Mouse (Mus musculus) forebrain, embryonic 12.5 days (tissue): ENCODE measurements around the gene Cplx2. TPM values are rescaled to one million over a fixed set of nuclear protein-coding genes. Genes with fewer than 3 reads are reported as not detected.

Source experiments
- ATAC-seq: fragments of 200-750 bp; cut with Nextera tagmentation; 2 replicates; pipeline ENCODE4 v1.8.0; 2017; ENCODE audit warnings: moderate TSS enrichment; ENCODE audit not compliant: low FRiP score
- H3K27ac ChIP-seq: fragments of 300-500 bp; sonication (generic); 2 replicates; pipeline ENCODE4 v1.5.1; 2016; ENCODE audit warnings: mild to moderate bottlenecking
- H3K27me3 ChIP-seq: fragments of 300-500 bp; sonication (generic); 2 replicates; pipeline ENCODE4 v1.6.1; 2016; ENCODE audit warnings: mild to moderate bottlenecking
- H3K36me3 ChIP-seq: fragments of 300-500 bp; sonication (generic); replicated peaks from 2 replicates; pipeline ENCODE4 v1.6.1; 2016; ENCODE audit warnings: mild to moderate bottlenecking
- H3K4me1 ChIP-seq: fragments of 300-500 bp; sonication (generic); 2 replicates; pipeline ENCODE4 v1.6.1; 2016
- H3K4me2 ChIP-seq: fragments of 300-500 bp; sonication (generic); 2 replicates; pipeline ENCODE4 v1.6.1; 2016; ENCODE audit warnings: mild to moderate bottlenecking, moderate library complexity
- H3K4me3 ChIP-seq: fragments of 300-500 bp; sonication (generic); replicated peaks from 2 replicates; pipeline ENCODE4 v1.5.1; 2016; ENCODE audit warnings: mild to moderate bottlenecking
- H3K9ac ChIP-seq: fragments of 300-500 bp; sonication (generic); 2 replicates; pipeline ENCODE4 v1.6.1; 2016; ENCODE audit warnings: mild to moderate bottlenecking
- H3K9me3 ChIP-seq: fragments of 300-500 bp; sonication (generic); 2 replicates; pipeline ENCODE4 v1.6.1; 2016
- WGBS: fragments of 180-500 bp; shearing (Covaris S2); methylation state at CpG from one replicate; pipeline ENCODE4 v1.1.7; 2016; 5-methylcytosine and 5-hydroxymethylcytosine counted together
- polyA plus RNA-seq: library from polyadenylated mRNA; unstranded; fragments of >200 nt; fragmentation: Nextera tagmentation; extraction: Ambion mirVana; gene quantifications from 2 replicates; pipeline ENCODE4 v1.2.1, GENCODE M21; 2016

The Cplx2 gene
- 14.9 and 15.5 TPM in 2 replicates for polyA plus RNA-seq

DNA sequence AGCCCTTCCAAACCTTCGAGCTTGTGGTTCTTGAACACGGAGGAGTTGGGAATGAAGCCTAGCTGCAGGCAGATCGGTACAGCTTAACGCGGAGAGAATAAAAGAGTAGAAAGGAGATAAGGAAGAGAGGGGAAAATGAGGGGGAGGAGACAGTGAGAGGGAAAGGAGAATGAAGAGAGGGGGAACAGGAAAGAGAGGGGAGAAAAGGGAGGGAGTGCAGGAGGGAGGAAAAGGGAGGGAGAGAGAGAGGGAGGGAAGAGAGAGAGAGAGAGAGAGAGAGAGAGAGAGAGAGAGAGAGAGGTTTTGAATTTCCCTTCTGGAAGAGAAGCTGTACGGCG is at the start of gene Cplx2:
TSS of gene Cplx2 (plus strand) at position 301 of the 338 bp plus-strand sequence.
- peak within 1 kb of the TSS; percentile 85 for H3K27ac ChIP-seq
- H3K4me2 ChIP-seq: peak within 1 kb of the TSS; percentile 77
- 2% methylated on average over 5 of the region's 7 CpGs for WGBS
- ATAC-seq: no peak
- peak within 1 kb of the TSS; percentile 47 for H3K4me3 ChIP-seq
- no peaks in the 10 kb centered on the region for H3K9me3 ChIP-seq
- H3K9ac ChIP-seq: peak within 1 kb of the TSS; percentile 69
- peaks cover 56% of the 10 kb centered on the region for H3K4me1 ChIP-seq
- H3K36me3 ChIP-seq: no peaks in the 10 kb centered on the region
- peaks cover 24% of the 10 kb centered on the region for H3K27me3 ChIP-seq

DNA sequence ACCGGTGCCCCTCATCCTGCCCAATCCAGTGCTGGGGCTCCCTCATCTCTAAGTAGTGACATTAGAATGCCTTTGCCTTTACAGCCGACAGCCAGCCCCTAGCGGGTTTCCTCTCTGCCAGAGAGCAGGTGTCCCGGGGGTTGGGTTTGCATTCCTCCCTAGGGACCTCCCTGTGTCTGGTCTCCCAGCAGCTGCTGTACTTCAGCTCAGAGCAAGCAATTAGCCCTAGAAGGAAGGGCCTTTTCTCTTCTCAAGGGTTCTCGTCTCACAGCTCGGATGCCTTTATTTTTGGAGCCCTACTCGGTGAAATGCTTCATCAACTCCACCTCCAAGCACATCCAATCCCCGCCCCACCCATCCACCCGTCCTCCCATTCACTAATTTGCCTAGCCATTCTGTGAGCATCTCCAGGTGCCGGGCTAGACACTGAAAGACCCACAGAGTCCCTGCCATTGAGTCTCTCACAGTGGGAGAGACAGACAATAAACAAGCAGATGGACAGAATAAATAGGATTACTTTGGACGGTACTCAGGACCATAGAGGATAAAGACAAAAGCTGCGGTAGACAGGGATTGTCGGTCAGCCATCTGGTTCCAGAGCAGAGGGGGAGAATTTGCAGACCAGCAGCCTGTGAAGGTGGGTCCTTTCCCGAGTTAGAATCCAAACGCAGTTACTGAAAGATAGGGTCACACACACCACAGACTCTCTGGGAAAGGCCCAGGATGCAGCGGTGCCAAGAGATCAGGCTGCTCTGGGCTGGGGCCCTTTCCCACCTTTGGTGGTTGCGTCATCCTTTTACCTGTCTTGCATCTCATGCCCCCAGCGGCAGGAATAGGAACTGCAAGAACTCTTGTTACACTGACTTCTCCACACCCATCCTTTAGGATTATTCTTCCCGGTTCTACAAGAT is 48.5 kb upstream of the Cplx2 start:
- Histone ChIP-seq H3K9me3 (no peaks in the 10 kb centered on the region), H3K4me2 (no peak overlapping the region), H3K9ac (no peak overlapping the region), H3K36me3 (no peaks in the 10 kb centered on the region), H3K4me3 (no peak overlapping the region), H3K27me3 (no peaks in the 10 kb centered on the region), H3K27ac (peak overlapping the region; percentile 83), H3K4me1 (peaks cover 51% of the 10 kb centered on the region)
- 16% methylated on average over 19 of the region's 19 CpGs for WGBS
- ATAC-seq: peak; percentile 40

DNA sequence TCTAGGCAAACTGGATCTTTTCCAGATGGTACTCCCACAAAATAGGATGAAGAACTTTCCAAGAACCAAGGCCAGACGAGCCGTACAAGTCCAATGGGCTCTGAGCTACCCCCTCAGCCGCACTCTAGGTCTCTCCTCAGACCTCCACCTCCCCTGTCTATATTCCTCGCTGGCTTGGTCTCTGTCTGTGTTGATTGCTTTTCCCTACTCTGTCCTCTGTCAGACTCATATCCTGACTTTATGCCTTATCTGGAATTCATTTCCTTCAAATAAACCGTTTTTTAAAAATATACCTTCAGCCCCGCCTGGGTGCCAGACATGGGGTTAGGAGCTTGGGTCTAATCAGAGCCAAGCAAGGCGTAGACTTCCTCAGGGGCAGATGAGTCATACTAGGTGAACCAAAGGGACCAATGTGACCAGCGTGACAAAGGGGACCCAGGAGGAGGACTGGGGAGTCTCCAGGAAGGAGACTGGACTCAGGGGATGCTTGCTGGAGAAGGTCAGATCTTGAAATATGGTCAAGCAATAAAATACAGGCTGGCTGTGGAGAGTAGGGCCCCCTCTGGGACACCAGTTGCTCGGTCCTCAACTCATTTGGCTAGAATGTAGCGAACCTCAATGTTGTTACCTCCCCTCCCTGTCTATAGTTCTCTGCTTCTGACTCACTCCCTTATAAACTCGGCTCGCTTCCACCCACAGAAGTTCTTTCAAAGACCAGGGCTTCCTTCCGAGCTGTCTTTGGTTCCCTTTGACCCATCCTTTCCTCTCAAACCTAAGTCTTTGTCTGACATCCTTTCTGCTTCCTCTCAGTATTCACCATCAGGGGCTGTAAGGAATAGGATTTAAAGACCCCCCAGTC is 47.6 kb upstream of the Cplx2 start:
- H3K36me3 ChIP-seq: no peaks in the 10 kb centered on the region
- H3K27ac ChIP-seq: peak overlapping the region; percentile 83
- WGBS: 66% methylated on average over 13 of the region's 13 CpGs
- H3K4me1 ChIP-seq: peaks cover 60% of the 10 kb centered on the region
- H3K4me2 ChIP-seq: no peak overlapping the region
- H3K9me3 ChIP-seq: no peaks in the 10 kb centered on the region
- no peak for ATAC-seq
- no peaks in the 10 kb centered on the region for H3K27me3 ChIP-seq
- H3K4me3 ChIP-seq: no peak overlapping the region
- H3K9ac ChIP-seq: no peak overlapping the region

DNA sequence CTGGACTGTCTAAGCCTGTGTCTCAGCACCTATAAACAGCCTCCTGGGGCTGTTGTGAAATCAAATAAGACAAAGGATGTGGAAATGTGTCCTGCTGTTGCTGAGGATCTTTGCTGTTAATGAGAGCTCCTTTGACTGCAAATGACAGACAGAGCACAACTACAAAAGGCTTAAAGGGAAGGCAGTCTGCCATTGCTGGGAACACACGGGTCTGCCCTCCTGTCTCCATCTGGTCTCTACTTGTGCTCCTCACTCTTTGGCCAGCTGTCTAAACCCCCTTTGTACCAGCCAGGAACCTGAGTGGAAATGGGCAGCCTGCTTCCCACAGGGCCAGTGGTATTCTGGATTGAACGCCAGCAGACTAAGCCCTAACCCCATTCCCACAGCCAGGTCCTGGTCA is 47.0 kb upstream of the Cplx2 start:
- WGBS: 28% methylated on average over 2 of the region's 2 CpGs
- H3K4me1 ChIP-seq: peaks cover 67% of the 10 kb centered on the region
- H3K9me3 ChIP-seq: no peaks in the 10 kb centered on the region
- no peak overlapping the region for H3K4me3 ChIP-seq
- H3K27ac ChIP-seq: peak overlapping the region; percentile 83
- H3K4me2 ChIP-seq: no peak overlapping the region
- ATAC-seq: no peak
- no peak overlapping the region for H3K9ac ChIP-seq
- H3K27me3 ChIP-seq: no peaks in the 10 kb centered on the region
- H3K36me3 ChIP-seq: no peaks in the 10 kb centered on the region

DNA sequence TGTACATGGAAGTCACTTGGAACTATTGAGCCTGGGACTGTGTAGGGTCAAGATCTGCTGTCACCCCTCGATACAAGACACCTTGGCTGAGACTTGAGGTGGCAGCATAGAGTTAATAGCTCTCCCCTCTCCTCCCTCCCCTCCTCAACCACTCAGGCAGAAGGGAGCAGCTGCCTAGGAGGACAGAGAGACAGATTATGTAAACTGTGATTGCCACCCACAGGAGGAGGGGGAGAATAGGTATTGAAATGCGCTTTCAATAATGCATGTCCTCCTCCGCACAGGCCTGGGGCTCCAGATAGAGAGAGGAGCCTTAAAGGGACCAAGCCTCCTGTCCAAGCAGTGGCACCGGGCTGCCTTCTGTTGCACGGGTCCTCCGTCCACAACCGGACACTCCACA is 45.3 kb upstream of the Cplx2 start:
- Histone ChIP-seq H3K9ac (no peak overlapping the region), H3K4me1 (peaks cover 76% of the 10 kb centered on the region)

DNA sequence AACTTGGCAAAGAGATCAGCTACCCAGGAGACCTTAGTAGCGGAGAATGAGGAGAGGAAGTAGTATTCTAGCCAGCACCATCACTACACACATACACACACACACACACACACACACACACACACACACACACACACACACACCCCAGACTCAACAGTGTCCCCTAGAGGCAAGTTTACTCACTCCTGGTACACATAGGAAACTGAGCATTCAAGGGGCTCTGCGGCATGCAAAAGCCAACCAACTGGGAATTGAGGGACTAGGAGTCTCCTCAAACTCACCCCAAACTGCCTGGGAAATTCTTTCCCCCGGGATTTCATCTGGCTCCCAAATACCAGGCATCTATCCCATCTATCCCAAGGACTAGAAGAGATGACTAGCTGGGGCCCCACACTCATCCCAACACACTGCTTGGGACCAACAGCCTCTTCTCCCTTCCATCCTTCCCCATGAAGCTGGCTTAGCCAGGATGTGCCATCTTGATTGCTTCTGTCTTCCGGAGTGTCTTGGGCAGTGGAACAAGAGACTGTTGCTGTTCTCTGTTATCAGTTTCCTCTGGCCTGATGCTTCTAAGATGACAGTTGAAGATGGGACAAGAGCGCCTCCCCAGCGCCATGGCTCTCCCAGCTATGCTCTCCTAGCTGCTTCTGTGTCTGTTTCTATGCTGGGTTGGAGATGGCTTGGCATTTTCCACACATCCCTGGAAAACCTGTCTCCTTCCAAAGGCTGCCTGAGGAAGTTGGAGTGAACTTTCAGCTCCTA is 44.3 kb upstream of the Cplx2 start:
- WGBS: 90% methylated on average over 5 of the region's 6 CpGs
- no peaks in the 10 kb centered on the region for H3K36me3 ChIP-seq
- H3K9me3 ChIP-seq: no peaks in the 10 kb centered on the region
- peaks cover 86% of the 10 kb centered on the region for H3K4me1 ChIP-seq
- no peak overlapping the region for H3K9ac ChIP-seq
- no peaks in the 10 kb centered on the region for H3K27me3 ChIP-seq
- ATAC-seq: no peak
- H3K27ac ChIP-seq: 0 out of 2 replicates have a peak overlapping the region, but pooled peaks have one; percentile 69
- H3K4me2 ChIP-seq: no peak overlapping the region
- H3K4me3 ChIP-seq: no peak overlapping the region

More for the DNA sequence above, 45.3 kb upstream of the Cplx2 start:
- H3K4me3 ChIP-seq: no peak overlapping the region
- 42% methylated on average over 7 of the region's 7 CpGs for WGBS
- ATAC-seq: peak; percentile 77
- peak overlapping the region; percentile 69 for H3K27ac ChIP-seq
- no peaks in the 10 kb centered on the region for H3K9me3 ChIP-seq
- H3K36me3 ChIP-seq: no peaks in the 10 kb centered on the region
- no peaks in the 10 kb centered on the region for H3K27me3 ChIP-seq
- H3K4me2 ChIP-seq: no peak overlapping the region; the same call in 1 of the 2 replicates

DNA sequence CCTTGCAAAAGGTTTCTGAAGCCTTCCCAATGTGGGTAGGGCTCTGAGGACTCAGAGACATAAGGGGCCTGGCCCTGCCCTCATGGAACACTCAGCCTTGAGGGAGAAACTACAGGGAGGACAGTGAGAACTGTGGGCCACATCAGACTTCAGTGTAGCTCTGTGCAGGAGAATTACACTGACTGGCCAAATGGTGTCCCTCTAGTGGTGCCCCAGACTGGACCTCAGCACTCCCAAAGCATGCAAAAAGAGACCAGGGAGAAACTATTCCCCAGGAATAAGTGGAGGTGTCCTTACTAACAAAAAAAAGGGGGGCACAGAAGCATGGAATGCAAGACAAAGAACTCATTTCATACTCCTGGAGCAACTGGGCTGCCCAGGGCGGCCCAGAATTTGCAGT is 43.1 kb upstream of the Cplx2 start:
- Histone ChIP-seq H3K9ac (no peak overlapping the region), H3K36me3 (no peaks in the 10 kb centered on the region), H3K4me3 (no peak overlapping the region), H3K4me1 (peaks cover 89% of the 10 kb centered on the region), H3K27me3 (no peaks in the 10 kb centered on the region), H3K9me3 (no peaks in the 10 kb centered on the region), H3K4me2 (0 out of 2 replicates have a peak overlapping the region, but pooled peaks have one; percentile 8), H3K27ac (peak overlapping the region; percentile 67)
- WGBS: 63% methylated on average over 1 of the region's 1 CpGs
- no peak for ATAC-seq

DNA sequence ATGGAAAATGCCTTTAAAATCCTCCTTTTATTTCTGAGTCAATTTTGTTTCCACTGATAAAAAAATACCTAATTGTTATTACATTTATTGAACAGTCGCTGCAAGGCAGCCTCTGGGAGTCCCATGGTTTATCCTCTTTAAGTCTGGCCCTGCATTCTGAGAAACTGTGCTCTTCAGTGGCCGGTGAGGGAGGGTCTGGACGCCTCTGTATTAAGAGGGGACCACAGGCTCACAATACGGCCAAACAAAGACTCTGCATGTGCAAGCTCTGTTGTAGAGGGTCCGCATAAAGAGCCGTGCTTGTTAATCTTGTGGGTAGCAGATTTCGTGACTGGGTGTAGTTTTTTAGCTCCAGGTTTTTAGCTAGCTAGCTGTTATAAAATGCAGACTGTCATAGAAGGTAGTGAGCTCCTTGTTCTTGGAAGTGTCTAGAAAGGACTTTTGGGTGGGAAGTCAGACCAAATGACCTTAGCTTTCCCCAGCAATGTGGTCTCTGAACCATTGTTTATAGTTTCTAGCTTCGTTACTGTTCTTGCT is 42.1 kb upstream of the Cplx2 start:
- no peak; the same call in 1 of the 2 replicates for ATAC-seq
- no peak overlapping the region for H3K9ac ChIP-seq
- no peak overlapping the region for H3K4me3 ChIP-seq
- H3K36me3 ChIP-seq: no peaks in the 10 kb centered on the region
- no peak overlapping the region; the same call in 1 of the 2 replicates for H3K4me2 ChIP-seq
- WGBS: 5% methylated on average over 8 of the region's 8 CpGs
- no peaks in the 10 kb centered on the region for H3K27me3 ChIP-seq
- H3K27ac ChIP-seq: peak overlapping the region; percentile 67
- no peaks in the 10 kb centered on the region for H3K9me3 ChIP-seq
- peaks cover 81% of the 10 kb centered on the region for H3K4me1 ChIP-seq

DNA sequence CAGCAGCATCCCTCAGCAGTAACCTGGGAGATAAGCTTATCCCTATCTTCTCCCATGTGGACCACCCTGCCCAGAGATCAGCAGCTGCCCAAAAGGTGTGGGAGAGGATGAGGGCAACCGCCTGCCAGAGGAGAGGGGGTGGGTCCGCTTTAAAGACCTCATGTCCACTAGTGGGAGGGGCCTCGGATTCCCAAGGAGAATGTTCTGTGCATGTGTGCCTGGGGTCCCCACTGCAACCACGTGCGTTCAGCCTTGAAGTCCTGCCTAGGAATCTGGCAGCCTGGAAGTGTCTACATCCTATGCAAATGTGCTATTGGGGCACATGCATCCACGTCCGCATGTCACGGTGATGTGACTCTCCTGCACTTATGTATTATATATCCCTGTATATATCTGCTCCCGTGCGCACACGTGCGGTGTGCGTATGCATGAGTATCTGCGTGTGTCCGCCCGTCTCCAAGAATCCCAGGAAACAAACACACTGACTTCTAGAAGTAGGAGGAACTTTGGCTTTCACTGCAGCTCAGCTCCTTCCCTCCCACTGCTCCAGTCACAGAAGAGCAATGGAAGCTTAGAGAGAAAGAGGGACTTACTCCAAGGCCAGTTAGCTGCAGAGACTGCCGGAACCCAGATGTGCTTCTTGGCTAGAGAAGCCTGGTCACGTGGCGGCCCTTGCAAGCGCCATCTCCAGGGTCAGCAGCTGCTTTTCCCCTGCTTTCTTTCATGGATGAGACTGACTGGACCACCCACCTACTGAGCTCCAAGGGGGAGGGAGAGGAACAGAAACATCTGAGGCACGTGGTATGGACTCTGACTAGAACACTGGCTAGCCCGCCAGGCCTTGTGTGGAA is 39.1 kb upstream of the Cplx2 start:
- peak; percentile 31; the same call in 1 of the 2 replicates for ATAC-seq
- no peak overlapping the region for H3K9ac ChIP-seq
- H3K4me3 ChIP-seq: no peak overlapping the region
- peaks cover 57% of the 10 kb centered on the region for H3K4me1 ChIP-seq
- 65% methylated on average over 22 of the region's 22 CpGs for WGBS
- peak overlapping the region; percentile 3; the same call in 1 of the 2 replicates for H3K27ac ChIP-seq
- H3K36me3 ChIP-seq: no peaks in the 10 kb centered on the region
- H3K9me3 ChIP-seq: no peaks in the 10 kb centered on the region
- no peak overlapping the region for H3K4me2 ChIP-seq
- H3K27me3 ChIP-seq: no peaks in the 10 kb centered on the region

DNA sequence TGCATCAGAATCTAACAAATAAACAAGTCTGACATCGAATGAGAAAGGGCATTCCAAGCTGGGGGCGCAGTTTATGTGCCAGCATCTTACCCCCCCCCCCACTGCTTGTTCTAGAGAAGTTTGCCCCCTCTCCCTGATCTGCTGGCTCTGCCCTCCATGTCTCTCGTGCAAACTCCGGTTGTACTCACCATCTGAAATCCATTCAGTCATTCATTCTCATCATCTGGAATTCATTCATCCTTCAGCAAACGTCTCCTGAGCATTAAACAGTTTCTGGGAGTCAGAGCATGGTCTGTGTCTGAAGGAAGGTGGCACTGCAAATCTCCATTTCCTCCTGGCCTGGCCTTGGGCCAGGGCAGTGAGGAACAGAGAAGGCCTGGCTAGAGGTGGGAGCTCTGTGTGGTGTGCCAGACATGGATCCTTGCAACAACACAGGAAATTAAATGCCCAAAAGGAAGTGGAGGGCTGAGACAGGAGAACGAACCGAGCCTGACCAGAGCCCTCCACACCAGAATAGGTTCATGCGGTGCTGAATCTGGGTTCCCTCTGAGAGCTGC is 38.1 kb upstream of the Cplx2 start:
- H3K27ac ChIP-seq: no peak overlapping the region
- no peak overlapping the region for H3K9ac ChIP-seq
- 82% methylated on average over 8 of the region's 8 CpGs for WGBS

DNA sequence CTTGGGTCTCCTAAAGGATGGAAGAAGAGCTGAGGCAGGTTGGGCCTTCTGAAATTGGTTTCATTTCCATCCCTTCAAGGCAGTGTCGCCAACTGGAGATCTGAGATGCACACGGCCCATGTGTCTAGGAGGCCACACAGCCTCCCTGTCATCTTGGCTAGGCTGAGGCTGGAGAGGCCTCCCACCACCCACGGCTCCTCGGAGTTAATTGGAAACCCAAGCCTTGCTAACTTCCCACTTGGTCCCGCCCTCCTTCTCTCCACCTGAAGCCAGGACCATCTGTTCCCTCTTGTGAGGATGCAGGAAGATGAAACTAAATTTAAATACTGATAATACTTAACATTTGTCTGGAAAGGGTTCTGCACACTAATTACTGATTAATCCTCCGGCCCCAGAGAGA is 34.1 kb upstream of the Cplx2 start:
- Histone ChIP-seq H3K4me1 (peaks cover 19% of the 10 kb centered on the region), H3K4me3 (no peak overlapping the region), H3K36me3 (no peaks in the 10 kb centered on the region), H3K9me3 (no peaks in the 10 kb centered on the region), H3K27me3 (no peaks in the 10 kb centered on the region), H3K9ac (no peak overlapping the region), H3K4me2 (no peak overlapping the region), H3K27ac (no peak overlapping the region)
- 74% methylated on average over 6 of the region's 6 CpGs for WGBS
- no peak for ATAC-seq

More for the DNA sequence above, 38.1 kb upstream of the Cplx2 start:
- H3K9me3 ChIP-seq: no peaks in the 10 kb centered on the region
- H3K27me3 ChIP-seq: no peaks in the 10 kb centered on the region
- ATAC-seq: no peak
- H3K36me3 ChIP-seq: no peaks in the 10 kb centered on the region
- no peak overlapping the region for H3K4me2 ChIP-seq
- H3K4me3 ChIP-seq: no peak overlapping the region
- H3K4me1 ChIP-seq: peaks cover 52% of the 10 kb centered on the region
